Mouse (Mus musculus) common myeloid progenitor, adult 5-6 weeks (primary cell): ENCODE measurements around the gene Tnfsf15. TPM values are rescaled to one million over a fixed set of nuclear protein-coding genes. Genes with fewer than 3 reads are reported as not detected.

Experiments used
- ATAC-seq: replicated peaks from 2 replicates; pipeline ENCODE4 v1.8.0; 2016; ENCODE audit warnings: low read depth, mild to moderate bottlenecking, moderate TSS enrichment, inconsistent platforms; ENCODE audit not compliant: poor library complexity, severe bottlenecking
- total RNA-seq: library from RNA; stranded (forward); fragments of 200-1000, 187-1606 nt; gene quantifications from 2 replicates; pipeline ENCODE4 v1.2.3, GENCODE M21; 2017

Tnfsf15 gene
- total RNA-seq, 1 experiment from 2014 or later, result not detected

DNA sequence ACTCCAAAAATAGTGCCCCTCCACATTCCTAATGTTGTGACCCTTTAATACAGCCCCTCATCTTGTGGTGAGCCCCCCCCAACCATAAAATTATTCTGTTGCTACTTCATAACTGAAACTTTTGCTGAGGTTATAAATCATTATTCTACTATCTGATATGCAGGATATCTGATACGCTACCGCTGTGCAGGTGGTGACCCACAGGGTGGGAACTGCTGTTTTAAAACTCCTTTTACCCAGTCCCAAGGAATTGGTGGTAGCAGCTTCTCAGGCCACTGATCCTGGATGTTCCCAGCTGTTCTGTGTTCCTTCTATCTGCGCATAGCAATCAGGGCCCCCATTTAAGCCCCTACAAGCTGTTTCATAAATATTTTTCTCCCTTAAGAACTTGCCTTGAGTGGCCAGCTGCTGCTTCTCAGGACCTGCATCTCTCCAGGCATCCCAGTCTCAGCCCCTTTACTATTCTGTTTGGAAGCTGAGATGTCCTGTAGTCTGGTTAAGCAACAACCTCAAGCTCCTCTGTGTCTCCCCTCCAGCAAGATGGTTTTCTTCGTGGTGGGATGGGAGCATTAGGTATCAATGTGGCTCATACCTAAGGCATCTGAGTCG is 2.0 kb downstream of the Tnfsf15 start:
- ATAC-seq, result no peak

DNA sequence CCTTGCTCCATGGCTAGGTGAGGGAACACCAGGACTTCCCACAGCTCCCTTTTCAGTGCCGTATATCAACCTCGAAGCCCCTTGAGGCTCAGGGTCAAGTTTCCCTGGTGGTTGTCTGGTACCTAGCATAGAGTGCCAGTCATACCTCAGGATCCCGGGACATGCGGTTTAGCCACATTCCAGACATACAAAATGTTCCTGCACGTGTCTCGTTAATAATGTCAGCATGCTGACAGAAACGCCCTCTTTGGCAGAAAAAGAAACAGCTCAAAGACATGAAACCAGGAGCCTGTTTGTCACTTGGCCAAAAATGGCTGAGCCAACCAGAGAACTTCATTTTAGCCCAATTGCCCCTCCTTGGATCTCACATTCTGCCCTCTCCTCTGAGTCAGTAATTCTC is 2.8 kb downstream of the Tnfsf15 start:
- no peak for ATAC-seq

- no peak for ATAC-seq
Measured at GRCm38 (mm10) chr4:63740761-63741160, 4.2 kb downstream of the Tnfsf15 start.

DNA sequence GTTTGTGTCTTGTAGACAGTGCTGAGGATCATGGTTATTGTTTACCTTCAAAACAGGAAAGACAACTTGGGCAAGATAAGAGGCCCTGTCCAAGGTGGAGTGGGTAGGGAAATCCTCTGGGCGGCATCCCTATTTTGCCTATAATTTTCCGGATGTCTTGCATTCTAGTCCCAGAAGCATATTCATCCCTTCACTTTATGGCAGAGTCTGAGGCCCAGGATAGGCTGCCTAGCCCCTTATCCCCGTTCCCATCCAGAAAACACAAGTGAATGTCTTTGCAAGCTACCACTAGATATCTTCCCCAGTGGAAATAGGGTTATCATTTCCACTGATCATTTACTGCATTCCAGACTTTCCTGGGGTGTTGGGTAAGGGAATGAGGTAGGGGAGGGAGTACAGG is 4.9 kb downstream of the Tnfsf15 start:
- no peak for ATAC-seq

- peak; percentile 79 for ATAC-seq
Measured at GRCm38 (mm10) chr4:63739524-63739923, 5.4 kb downstream of the Tnfsf15 start.

DNA sequence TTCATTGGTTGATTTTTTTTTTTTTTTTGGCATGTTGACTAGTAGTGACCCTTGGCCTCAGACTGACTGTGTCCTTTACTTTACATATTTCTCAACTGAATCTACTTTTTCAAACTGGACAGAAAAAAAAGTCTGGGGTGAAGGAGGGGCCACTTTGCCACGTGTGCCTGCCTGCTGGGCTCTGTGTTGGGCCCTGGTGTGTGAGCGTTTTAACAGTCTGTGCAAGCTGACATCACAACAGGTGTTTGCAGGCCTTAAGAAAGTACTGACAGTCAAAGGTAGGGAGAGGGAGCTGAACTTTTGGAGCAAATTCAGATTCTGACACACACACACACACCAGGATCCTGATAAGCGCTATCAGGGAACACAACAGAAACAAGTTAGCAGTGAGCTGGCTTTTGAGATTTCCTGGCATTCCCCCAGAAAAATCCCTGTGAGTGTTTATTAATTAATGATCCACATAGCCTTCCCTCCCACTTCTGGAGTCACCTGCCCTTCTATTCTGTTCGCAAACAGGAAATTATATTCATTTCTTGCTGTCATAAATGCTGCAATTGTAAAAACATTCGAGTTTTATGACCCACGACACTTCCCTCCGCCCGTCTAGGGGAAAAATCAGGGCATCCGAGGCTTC is 6.4 kb downstream of the Tnfsf15 start:
- no peak for ATAC-seq

DNA sequence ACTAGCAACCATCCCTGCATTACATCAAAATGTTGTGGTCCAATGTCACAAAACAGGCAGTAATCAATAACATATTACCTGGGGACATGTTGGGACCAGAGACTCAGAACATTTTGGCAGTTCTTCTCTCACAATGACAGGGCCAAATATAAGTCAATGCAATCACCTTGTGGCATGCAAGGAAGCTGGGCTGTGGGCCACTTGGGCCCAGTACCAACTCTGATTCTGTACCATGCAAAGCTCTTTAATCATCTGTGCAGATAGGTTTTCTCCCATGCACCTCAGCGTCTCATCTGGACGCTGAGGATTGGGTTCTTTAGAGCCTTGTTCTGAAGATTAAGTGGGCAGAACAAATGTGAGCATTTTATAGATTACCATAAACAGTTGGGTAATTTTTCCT is 13.6 kb downstream of the Tnfsf15 start:
- ATAC-seq, result no peak

GRCm38 (mm10) chr4:63726727-63727126 is 18.2 kb downstream of the Tnfsf15 start:
- ATAC-seq, result no peak

DNA sequence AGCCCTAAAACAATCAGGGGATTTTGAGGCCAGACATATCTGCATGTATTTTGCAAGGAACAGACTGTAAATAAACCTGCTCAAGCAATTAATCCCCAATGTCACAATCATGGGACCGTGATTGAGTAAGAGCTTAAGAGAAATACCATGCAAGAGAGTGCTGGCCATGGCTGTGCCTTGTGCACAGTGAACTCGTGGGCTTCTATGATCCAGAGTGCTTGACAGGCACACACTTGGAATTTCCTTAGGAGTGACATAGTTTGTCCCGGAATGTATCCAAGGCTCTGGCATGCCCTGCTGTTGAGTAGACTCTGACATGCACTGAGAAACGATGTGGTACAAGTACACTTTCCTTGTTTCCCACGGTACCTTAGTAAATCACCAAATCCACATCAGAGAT is 18.9 kb downstream of the Tnfsf15 start:
- ATAC-seq, result no peak

DNA sequence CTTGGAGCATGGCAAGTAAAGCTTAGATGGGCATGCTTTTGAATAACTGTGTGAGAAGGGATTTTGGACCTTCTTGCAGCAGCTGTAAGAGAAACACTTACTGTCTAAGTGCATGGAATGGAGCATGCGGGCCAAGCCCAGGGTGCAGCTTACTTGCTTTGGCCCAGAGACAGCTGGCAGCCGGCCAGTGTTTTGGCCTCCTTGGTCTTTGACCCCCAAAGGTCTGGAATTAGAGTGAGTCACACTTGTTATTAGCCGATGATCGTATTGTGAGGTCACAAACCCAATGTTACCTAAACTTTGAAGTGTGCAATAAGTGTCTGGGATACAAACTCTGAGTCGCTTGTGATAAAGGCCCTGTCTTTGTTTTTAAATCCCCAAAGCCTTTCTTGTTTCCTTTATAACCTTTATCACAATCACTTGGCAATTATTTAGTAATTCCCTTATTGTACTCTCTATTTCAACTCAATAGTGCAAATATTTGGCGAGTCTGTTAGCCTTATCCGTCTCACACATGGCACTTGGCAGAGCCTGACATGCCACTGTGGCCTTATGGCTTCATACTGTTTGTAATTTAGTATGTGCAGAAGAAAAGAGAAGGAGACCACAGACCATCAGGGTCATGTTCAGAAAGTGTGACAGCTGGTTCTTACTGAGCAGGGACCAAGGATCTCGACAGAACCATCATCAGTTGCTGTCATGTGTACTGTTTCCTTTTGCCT is 26.8 kb downstream of the Tnfsf15 start:
- ATAC-seq, result no peak

DNA sequence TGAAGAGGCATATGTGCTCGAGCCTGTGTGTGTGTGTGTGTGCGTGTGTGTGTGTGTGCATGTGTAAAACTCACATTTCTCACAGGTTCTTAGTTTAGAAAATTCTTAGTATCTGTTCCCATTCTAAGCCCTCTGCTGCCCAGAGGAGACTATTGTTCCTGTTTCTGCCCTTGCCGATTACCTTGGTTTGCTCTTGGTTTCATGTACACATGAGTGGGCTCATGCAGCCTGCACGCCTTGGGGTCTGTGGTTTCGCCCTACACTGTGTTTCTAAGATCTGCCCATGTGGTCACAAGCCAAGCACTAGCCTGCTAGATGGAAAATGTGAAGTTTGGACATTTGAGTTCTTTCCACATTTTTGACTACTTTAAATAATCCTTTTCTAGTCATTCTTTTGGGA is 33.0 kb downstream of the Tnfsf15 start:
- ATAC-seq, result peak; percentile 94

DNA sequence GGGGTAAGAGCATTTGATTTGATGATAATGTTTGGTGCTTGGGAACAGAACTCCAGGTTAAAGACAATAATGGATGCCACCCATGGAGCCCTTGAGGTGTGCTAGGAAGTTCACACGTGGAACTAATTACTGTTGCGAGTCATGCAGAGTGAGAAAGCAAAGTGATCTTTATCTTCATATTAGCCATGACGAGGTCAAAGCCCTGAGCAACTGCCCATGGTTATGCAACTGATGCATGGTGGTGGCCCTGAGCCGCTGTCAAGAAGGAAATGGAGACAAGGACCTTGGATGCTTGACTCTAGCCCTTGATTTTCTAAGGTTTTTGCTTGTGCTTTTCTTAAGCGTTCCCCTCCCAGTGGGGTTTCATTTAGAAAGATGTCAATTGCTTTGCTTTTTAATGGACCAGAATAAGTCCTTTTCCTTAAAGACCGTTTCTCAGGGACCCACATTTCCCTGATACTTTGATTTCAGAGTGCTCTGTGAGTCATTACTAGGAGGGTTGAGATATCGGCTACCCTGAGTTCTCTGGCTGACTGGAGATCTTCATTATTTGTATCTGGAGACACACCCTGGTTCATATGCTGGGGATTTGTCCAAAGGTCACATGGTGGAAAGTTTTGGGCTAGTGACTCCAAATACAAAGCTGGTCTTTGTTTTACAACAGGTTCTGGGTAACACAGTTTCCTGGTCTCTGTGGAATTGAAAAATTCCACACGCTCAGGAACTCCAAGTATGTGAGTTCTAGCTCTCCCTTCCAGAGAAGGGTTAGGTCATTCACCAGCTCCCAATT is 34.3 kb downstream of the Tnfsf15 start:
- ATAC-seq, result peak; percentile 37; the same call in 1 of the 2 replicates

DNA sequence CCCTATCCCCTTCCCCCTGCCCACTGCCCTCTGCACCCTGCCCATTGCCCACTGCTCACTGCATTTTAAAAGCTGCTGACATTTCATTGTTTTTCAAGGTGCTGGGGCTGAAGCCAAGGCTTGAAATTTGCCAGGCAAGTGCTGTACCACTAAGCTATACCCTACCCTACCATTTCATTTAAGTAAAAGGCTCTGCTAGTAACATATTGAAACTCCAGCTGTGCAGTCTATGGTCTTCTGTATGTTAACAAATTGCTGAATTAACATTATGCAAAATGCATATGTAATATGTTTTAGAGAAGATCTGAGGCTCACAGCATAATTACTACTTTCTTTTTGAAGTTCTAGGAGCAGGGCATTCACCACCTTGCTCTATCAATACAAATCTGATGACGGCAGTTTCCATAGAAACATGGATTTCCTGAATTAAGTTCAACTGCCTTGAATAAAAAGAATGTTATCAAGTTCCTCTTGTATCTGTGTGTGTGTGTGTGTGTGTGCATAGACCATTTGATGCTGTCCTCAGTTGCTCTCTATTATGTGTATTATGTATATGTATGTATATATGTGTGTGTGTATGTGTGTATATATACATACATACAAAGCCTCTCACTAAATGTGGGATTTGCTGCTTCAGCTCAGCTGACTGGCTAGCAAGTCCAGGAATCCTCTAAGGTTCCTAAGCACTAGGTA is 38.5 kb downstream of the Tnfsf15 start:
- no peak for ATAC-seq

GRCm38 (mm10) chr4:63704232-63704631 is 40.7 kb downstream of the Tnfsf15 start:
- ATAC-seq, result 0 out of 2 replicates have a peak, but pooled peaks have one; percentile 29

GRCm38 (mm10) chr4:63703686-63704085 is 41.2 kb downstream of the Tnfsf15 start:
- ATAC-seq, result no peak

DNA sequence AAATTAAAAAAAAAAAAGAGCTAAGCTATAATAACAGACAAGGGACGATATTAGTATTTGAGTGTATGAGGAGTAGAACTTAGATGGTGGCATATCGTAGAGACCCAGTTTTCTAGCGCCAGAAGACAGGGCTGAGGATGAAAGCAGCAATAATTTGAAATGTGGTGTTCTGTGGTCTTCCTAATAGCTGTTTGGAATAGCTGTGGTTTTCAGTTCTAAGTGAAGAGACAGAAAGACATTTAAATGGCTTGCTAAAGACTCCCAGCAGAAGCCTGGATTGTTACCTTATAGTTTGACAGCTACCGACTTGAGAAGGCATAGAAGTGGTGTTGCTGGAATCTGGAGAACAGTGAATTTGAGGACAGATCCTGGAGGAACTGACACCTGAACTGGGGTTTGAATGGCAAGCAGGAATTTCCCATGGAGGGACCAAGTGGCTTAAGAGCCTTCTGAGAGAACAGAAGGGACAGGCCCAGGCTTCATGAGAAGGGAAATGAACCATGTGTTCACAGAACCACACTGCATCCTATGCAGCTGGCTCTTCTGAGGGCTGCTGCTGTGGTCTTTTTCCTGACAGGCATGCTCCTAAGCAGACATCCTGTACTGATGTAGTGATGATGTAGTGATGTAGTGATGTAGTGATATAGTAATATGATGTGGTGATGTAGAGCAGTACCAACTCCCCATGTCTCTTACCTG is 42.8 kb downstream of the Tnfsf15 start:
- no peak for ATAC-seq

DNA sequence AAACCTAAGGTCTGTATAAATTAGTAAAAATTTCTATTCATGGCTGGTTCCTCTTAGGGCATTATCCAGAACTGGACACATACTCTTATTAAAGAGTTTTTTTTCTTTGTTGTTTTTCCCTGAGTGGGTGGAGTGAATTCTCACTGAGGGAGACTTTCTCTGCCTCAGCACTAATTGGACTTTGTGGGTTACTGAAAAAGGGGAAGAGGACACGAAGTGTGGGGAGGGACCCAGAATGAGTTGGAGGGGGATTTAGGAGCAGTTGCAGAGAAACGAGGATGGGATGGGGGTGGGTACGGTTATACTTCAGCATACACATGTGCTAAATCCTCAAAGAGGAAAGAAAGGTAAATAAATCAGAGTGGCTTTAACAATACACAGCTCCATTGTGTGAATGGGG is 45.2 kb downstream of the Tnfsf15 start:
- no peak for ATAC-seq

- ATAC-seq, result no peak
Measured at GRCm38 (mm10) chr4:63696921-63697320, 48.0 kb downstream of the Tnfsf15 start.

DNA sequence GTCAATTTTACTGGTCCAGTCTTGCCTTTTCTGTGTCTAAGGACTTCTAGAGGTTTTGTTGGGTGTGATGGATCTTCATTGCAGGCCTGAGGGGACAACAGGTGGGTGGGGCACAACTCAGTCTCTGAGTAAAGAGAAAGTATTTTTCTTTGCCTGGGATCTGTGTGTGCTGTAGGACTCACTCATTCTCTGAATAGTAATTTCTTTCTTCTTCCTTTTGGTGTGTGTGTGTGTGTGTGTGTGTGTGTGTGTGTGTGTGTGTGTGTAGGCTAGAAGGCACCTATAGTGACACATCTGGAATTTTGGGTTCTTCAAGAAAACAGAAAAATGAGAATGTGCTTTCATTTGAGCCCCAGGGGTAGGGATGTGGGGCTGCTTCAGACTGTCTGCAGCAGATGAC is 52.6 kb downstream of the Tnfsf15 start:
- ATAC-seq, result no peak
